12 mouse cellular contexts compared by ENCODE assay signal in the genomic region with DNA sequence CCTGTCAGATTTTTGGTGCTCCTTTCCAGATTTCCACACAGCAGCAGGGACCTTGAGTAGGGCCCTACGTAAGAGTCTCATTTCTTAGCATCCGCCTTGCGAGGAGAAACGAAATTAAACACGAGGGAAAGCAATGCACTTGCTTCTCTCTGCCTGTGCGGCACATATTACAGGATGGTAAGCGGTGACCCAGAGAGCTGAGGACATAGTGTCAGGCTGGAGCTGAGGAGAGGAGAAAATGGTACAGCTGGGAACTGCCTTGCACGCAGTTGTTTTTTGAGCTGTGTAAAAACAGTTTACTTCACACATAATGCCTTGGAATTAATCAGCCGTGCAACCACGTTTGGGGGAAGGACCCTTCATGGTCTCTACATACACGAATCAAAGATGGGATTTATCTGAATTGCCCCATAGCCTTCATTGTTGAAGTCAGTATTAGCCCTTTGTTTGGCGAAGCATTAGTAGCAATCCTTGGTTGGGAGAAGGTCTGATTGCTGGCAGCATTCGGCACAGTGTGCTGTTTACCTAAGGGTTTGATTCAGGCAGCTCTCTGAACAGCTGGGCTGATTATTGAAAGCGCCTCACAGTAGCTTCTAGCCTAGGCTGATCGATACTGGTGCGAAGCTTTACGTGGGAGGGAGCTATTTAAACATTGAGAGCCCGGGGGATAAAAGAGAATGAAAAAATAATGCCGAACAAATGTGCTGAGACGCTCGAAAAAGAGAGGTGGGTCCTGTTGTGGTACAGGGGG.
A peak's percentile ranks its signal among the peaks of the same experiment; 100 is the strongest.
DNase-seq lines count a peak whose midpoint lies in the region; ATAC-seq and TF ChIP-seq lines count a peak whose summit lies in the region.
"Had no signal": no experiment of that assay in that cellular context is flagged by ENCODE, and none has a peak within 500 bp of the region (broad histone marks: within the 10 kb centered on the region; RNA-seq: fewer than 3 reads in every experiment).

No protein-coding gene starts in this region.

- peak; percentile 26 for DNase-seq in embryo, embryonic 10 days (ENCODE audit: low spot score)
- DNase-seq in embryo, embryonic 11 days: no peak
- DNase-seq in liver, adult 2 months (ENCODE audit: extremely low read depth, low read depth, low spot score): peak; percentile 74
- DNase-seq in liver, embryonic 11.5 days (ENCODE audit: low spot score): no peak
- DNase-seq in liver, embryonic 13.5 days: no peak
- DNase-seq in natural killer cell, adult 2 months (ENCODE audit: low spot score in 2 of 2): no peak
- DNase-seq: adrenal gland, postnatal 10 days; cerebellum, postnatal 14 days had no signal

- no peak for TF ChIP-seq POLR2A in liver, adult 2 months (IDR thresholded peaks at IDR 0.05; ENCODE audit: extremely low read depth, insufficient read depth, low read length)
- TF ChIP-seq POLR2A in olfactory bulb, adult 2 months (IDR thresholded peaks at IDR 0.05; ENCODE audit: insufficient read depth, low read depth, low read length): no peak

- no peak overlapping the region for H3K9ac ChIP-seq in liver, adult 2 months (ENCODE audit: low read depth, low read length)
- H3K9ac ChIP-seq in liver, embryonic 11.5 days (ENCODE audit: low read depth, low read length): no peak overlapping the region
- H3K9ac ChIP-seq in liver, embryonic 13.5 days: no peak overlapping the region
- H3K9ac ChIP-seq: heart, embryonic 12.5 days; limb, embryonic 12.5 days had no signal

- H3K36me3 ChIP-seq in liver, adult 2 months (ENCODE audit: control insufficient read depth, insufficient read depth, low read length): no peaks in the 10 kb centered on the region
- H3K36me3 ChIP-seq in liver, embryonic 11.5 days (ENCODE audit: control insufficient read depth, insufficient read depth, low read length): no peaks in the 10 kb centered on the region
- H3K36me3 ChIP-seq in liver, embryonic 13.5 days: no peaks in the 10 kb centered on the region
- H3K36me3 ChIP-seq: heart, embryonic 12.5 days; limb, embryonic 12.5 days had no signal

- no peak overlapping the region for H3K4me3 ChIP-seq in liver, adult 2 months (ENCODE audit: insufficient read depth, low read depth, low read length)
- H3K4me3 ChIP-seq in liver, embryonic 11.5 days (ENCODE audit: low read depth, low read length): no peak overlapping the region
- no peak overlapping the region for H3K4me3 ChIP-seq in liver, embryonic 13.5 days (replicated peaks)
- H3K4me3 ChIP-seq in olfactory bulb, adult 2 months (ENCODE audit: insufficient read depth, low read depth, low read length): peak overlapping the region; percentile 15; the same call in 1 of the 2 replicates
- H3K4me3 ChIP-seq: heart, embryonic 12.5 days; limb, embryonic 12.5 days had no signal

- no peak; the same call in 1 of the 2 replicates for ATAC-seq in liver, embryonic 11.5 days (replicated peaks; ENCODE audit: low FRiP score)
- 0 out of 2 replicates have a peak, but pooled peaks have one; percentile 23 for ATAC-seq in liver, embryonic 13.5 days (ENCODE audit: low read depth)
- no peak for ATAC-seq in megakaryocyte-erythroid progenitor cell, adult 5-6 weeks (replicated peaks; ENCODE audit: low FRiP score, low TSS enrichment, poor library complexity, severe bottlenecking)

- no peaks in the 10 kb centered on the region for H3K27me3 ChIP-seq in liver, adult 2 months (ENCODE audit: control insufficient read depth, insufficient read depth, low read length)
- H3K27me3 ChIP-seq in liver, embryonic 11.5 days (replicated peaks; ENCODE audit: control insufficient read depth, insufficient read depth, low read length): no peaks in the 10 kb centered on the region
- no peaks in the 10 kb centered on the region for H3K27me3 ChIP-seq in liver, embryonic 13.5 days
- H3K27me3 ChIP-seq: heart, embryonic 12.5 days; limb, embryonic 12.5 days had no signal

- no peak for TF ChIP-seq CTCF in liver, adult 2 months (IDR thresholded peaks at IDR 0.05; ENCODE audit: low read depth, low read length)
- no peak for TF ChIP-seq CTCF in olfactory bulb, adult 2 months (IDR thresholded peaks at IDR 0.05; ENCODE audit: insufficient read depth, low read depth, low read length)

- 36% methylated on average over 21 of the region's 21 CpGs for WGBS in liver, adult 2 months
- 75% methylated on average over 21 of the region's 21 CpGs for WGBS in liver, embryonic 11.5 days
- WGBS in liver, embryonic 13.5 days (ENCODE audit: insufficient replicate concordance): 80% methylated on average over 21 of the region's 21 CpGs
- WGBS in olfactory bulb, adult 2 months: 35% methylated on average over 21 of the region's 21 CpGs

- H3K9me3 ChIP-seq in liver, embryonic 11.5 days (ENCODE audit: control insufficient read depth, low read length): no peaks in the 10 kb centered on the region
- H3K9me3 ChIP-seq in liver, embryonic 13.5 days (replicated peaks): no peaks in the 10 kb centered on the region
- H3K9me3 ChIP-seq: heart, embryonic 12.5 days; limb, embryonic 12.5 days had no signal

- H3K4me2 ChIP-seq in liver, embryonic 11.5 days: no peak overlapping the region
- H3K4me2 ChIP-seq in liver, embryonic 13.5 days: peak overlapping the region; percentile 23; the same call in 1 of the 2 replicates
- H3K4me2 ChIP-seq: heart, embryonic 12.5 days; limb, embryonic 12.5 days had no signal

- H3K79me2 ChIP-seq in liver, adult 2 months (ENCODE audit: control insufficient read depth, insufficient read depth, low read length): no peaks in the 10 kb centered on the region

- H3K4me1 ChIP-seq in liver, adult 2 months (ENCODE audit: control insufficient read depth, insufficient read depth, low read length): peaks cover 3% of the 10 kb centered on the region; the same call in 1 of the 2 replicates
- peaks cover 4% of the 10 kb centered on the region; the same call in 1 of the 2 replicates for H3K4me1 ChIP-seq in liver, embryonic 11.5 days (replicated peaks; ENCODE audit: control insufficient read depth, insufficient read depth, low read length)
- H3K4me1 ChIP-seq in liver, embryonic 13.5 days (replicated peaks): peaks cover 13% of the 10 kb centered on the region
- peaks cover 3% of the 10 kb centered on the region for H3K4me1 ChIP-seq in olfactory bulb, adult 2 months (ENCODE audit: control insufficient read depth, insufficient read depth, low read length)

- no peak overlapping the region for H3K27ac ChIP-seq in liver, adult 2 months (replicated peaks; ENCODE audit: insufficient read depth, low read depth, low read length)
- no peak overlapping the region for H3K27ac ChIP-seq in liver, embryonic 11.5 days (ENCODE audit: low read depth, low read length)
- no peak overlapping the region for H3K27ac ChIP-seq in liver, embryonic 13.5 days
- H3K27ac ChIP-seq in olfactory bulb, adult 2 months (ENCODE audit: insufficient read depth, low read depth, low read length): no peak overlapping the region
- H3K27ac ChIP-seq: limb, embryonic 12.5 days had no signal

Comparison
In these comparisons a context has a peak if more than half of its experiments do, and no peak if none do; other contexts are left out.
1. DNase-seq: peak in embryo, embryonic 10 days (single experiment) and liver, adult 2 months (single experiment); none in embryo, embryonic 11 days (single experiment), liver, embryonic 11.5 days (single experiment), liver, embryonic 13.5 days (single experiment) and natural killer cell, adult 2 months (0 of 2).